Mouse (Mus musculus) right cerebral cortex, postnatal 4 days (tissue): ENCODE results near the gene Slc24a5.

Experiments
- DNase-seq: peaks from one replicate; pipeline ENCODE4 v3.0.0-alpha.2; 2022

The Slc24a5 gene

DNA sequence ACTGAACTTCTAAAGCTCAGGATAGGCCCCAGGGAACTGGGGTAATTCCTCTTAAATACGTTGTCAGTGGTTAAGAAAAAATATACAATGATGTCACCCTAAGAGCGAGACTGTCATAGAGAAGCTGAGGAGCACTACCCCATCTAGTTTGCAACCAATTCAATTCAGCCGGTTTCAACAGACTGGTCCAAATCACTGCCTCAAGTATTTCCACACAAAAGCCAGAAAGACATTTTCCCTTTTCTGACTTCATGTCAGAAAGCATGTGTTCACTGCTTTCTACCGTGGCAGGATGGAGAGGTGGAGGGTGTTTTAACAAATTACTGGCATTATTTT lies 54.3 kb downstream of the Slc24a5 start:
- no peak for DNase-seq

GRCm38 (mm10) chr2:125122624-125123476 lies 54.9 kb downstream of the Slc24a5 start:
- peak; percentile 55 for DNase-seq

DNA sequence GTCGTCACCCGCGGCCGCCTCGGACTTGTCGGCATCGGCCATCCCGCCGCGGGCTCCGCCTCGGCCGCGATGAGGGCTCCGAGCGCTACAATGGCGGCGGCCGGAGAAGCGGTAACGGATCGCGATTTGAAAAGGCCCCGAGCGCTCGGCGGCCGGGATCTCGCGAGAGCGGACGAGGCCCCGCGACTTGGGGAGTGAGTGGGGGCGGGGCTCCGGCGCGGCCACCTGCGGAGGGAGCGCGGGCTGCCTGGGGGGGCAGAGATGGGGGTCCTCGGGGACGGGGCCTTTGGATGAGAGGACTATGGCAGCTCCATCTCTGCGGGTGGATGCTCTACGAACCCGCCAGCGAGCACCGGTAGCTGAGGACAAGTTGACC lies 55.5 kb downstream of the Slc24a5 start, which contains the start of gene Myef2:
TSS of gene Myef2 (minus strand) at position 185 of the 376 bp plus-strand sequence.
- DNase-seq = peak; percentile 92

DNA sequence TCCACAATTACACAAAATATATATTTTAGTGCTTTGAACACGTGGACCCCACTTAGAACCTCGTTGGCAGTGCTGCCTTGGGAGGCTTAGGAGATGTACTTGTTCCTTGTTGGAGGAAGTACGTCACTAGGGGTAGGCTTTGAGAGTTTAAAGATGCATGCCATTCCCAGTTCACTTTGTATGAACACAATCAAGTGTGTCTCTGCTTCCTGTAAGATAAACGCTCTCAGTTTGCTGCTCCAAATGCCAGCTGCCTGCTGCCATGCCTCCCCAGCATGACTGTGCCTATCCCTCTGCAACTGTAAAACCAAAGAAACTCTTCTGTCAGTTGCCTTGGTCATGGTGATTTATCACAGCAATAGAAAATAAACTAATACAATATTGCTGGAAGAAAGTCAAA lies 57.9 kb downstream of the Slc24a5 start:
- no peak for DNase-seq

DNA sequence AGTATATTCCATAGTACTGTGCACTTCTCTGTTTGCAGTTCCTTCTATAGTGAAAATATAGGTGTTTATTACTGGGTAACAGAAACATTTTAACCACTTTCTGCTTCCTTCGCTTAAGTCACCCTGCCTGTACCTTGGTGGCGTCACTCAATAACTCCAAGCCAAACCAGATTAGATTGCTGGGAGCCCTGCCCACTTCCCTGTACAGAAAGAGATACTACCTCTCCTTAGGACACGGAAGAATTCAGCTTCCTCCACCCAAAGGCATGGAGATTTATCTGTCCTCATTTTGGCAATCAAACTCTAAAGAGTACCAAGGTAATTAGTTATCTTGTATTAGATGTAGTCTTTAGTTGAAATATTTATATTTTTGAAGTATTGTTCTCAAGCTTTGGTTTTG lies 58.9 kb downstream of the Slc24a5 start:
- no peak for DNase-seq

DNA sequence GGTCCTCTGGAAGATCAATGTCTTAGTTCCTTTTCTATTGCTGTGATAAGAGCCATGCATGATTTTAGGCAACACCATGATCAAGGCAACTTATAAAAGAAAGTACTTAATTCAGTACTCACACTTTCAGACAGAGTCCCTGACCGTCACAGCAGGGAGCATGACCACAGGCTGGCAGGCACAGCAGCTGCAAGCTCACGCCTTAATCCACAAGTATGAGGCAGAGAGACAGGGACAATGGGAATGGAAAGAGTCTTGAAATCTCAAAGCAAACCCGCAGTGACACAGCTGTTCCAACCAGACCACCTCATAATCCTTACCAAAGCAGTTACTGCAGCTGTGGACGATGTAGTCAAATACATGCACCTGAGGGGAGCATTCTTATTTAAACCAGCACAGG lies 66.2 kb downstream of the Slc24a5 start:
- DNase-seq = no peak

DNA sequence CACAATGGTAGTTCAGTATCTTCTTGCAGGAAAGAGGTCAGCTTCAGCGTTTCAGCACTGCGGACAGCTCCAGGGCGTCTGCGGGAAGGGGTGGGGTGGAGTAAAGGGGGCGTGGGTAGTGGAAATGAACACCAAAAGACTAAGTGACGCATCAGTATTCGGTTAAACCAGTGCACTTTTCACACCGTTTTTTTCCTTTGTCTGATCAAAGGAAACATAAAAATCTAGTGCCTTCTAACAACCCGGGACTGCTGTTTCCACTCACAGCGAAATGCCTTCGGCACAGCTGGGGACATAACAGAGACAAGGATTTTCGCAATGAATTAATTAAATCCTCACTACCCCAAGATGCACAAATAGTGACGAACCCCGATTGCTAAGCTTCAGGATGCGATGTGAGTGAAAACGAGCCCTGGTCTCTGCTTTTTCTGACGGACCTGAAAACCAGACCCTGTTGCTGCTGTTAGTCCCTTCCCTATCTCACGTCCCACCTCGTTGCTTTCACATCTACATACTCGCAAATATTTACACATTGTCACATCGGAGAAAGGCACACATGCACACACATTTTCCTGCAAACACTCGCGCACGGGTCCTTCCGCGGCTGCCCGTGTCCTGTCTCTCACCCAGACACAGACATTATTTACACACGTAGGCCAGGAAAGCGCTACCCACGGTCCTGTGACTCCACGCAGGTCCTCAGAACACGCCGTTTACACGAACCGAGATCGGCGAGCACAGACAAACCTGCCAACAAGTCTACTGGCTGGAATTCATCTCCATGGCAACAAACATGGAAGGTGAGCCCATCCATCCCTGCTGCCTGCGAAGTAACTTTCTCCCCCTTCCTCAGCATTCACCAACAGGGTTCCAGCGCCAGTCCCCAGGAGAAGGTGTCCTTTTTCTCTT lies 68.2 kb downstream of the Slc24a5 start, which contains the start of gene Ctxn2:
TSS of gene Ctxn2 (plus strand) at position 790 of the 909 bp plus-strand sequence.
- DNase-seq = peak; percentile 56

DNA sequence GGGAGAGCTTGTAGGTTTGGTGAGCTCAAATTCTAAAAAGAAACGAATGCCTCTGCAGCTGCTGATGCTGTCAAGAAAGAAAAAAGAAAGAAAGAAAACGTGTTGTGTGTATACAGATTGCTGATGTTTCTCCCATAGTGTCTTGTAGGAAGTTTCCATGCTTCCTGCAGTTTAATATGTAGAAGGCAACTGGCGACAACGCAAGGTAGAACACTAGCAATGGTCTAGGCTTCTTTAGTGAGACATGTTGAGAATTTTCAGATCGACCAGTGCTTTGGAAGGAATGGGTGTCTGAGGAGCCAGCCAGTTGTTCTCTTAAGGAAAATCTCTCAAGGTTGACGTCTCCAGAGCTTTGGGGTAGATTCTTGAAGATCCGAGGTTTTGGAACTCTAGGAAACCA lies 68.9 kb downstream of the Slc24a5 start:
- no peak for DNase-seq
